Mouse (Mus musculus): ENCODE results near the gene Ccr7. TPM values are rescaled to one million over a fixed set of nuclear protein-coding genes. Genes with fewer than 3 reads are reported as not detected.

Ccr7 gene
- polyA plus RNA-seq, 1 experiment from 2014 or later = not detected

Other genes starting within 250 kb of the Ccr7 start
- 23.0 and 26.9 TPM in 2 replicates for gene Cdc6, start 247.3 kb downstream of the Ccr7 start, polyA plus RNA-seq (2015; fragmentation: Nextera tagmentation; extraction: Ambion mirVana)
- 8.7 and 10.2 TPM in 2 replicates for gene Rara, start 227.3 kb downstream of the Ccr7 start, polyA plus RNA-seq (2015; fragmentation: Nextera tagmentation; extraction: Ambion mirVana)
- gene Gjd3, start 172.1 kb downstream of the Ccr7 start, polyA plus RNA-seq (2015; fragmentation: Nextera tagmentation; extraction: Ambion mirVana) = 0.21 TPM in 1 of 2 replicates, not detected in the other
- gene Top2a, start 130.9 kb downstream of the Ccr7 start, polyA plus RNA-seq (2015; fragmentation: Nextera tagmentation; extraction: Ambion mirVana) = 276 and 284 TPM in 2 replicates
- gene Igfbp4, start 113.8 kb downstream of the Ccr7 start, polyA plus RNA-seq (2015; fragmentation: Nextera tagmentation; extraction: Ambion mirVana) = 131 TPM in 2 replicates
- gene Tns4, start 65.8 kb downstream of the Ccr7 start, polyA plus RNA-seq (2015; fragmentation: Nextera tagmentation; extraction: Ambion mirVana) = not detected in 2 replicates
- 375 and 388 TPM in 2 replicates for gene Smarce1, start 75.9 kb upstream of the Ccr7 start, polyA plus RNA-seq (2015; fragmentation: Nextera tagmentation; extraction: Ambion mirVana)
- gene Krt222, start 89.0 kb upstream of the Ccr7 start, polyA plus RNA-seq (2015; fragmentation: Nextera tagmentation; extraction: Ambion mirVana) = 0.97 and 1.4 TPM in 2 replicates
- gene Krt24, start 130.2 kb upstream of the Ccr7 start, polyA plus RNA-seq (2015; fragmentation: Nextera tagmentation; extraction: Ambion mirVana) = not detected in 2 replicates
- gene Krt25, start 167.9 kb upstream of the Ccr7 start, polyA plus RNA-seq (2015; fragmentation: Nextera tagmentation; extraction: Ambion mirVana) = not detected in 2 replicates
- gene Krt26, start 182.9 kb upstream of the Ccr7 start, polyA plus RNA-seq (2015; fragmentation: Nextera tagmentation; extraction: Ambion mirVana) = 0.09 TPM in 1 of 2 replicates, not detected in the other
- gene Krt27, start 196.0 kb upstream of the Ccr7 start, polyA plus RNA-seq (2015; fragmentation: Nextera tagmentation; extraction: Ambion mirVana) = not detected in 2 replicates
- 0.17 and 0.21 TPM in 2 replicates for gene Krt28, start 219.8 kb upstream of the Ccr7 start, polyA plus RNA-seq (2015; fragmentation: Nextera tagmentation; extraction: Ambion mirVana)
- 31.4 and 39.8 TPM in 2 replicates for gene Krt10, start 234.3 kb upstream of the Ccr7 start, polyA plus RNA-seq (2015; fragmentation: Nextera tagmentation; extraction: Ambion mirVana)

All from forebrain, embryonic 13.5 days (tissue).